Mouse (Mus musculus) frontal cortex, postnatal 10 days (tissue): ENCODE data around the gene Rap2b.

Experiments used
- DNase-seq, 2 experiments: peaks; one replicate each; pipeline ENCODE4 v3.0.0; 2022; ENCODE audit warnings: low spot score in 2 of 2, mixed read lengths in 1 of 2

The Rap2b gene

GRCm38 (mm10) chr3:61361338-61361737 is at the start of gene Rap2b:
Gene Rap2b (plus strand): TSS chr3:61361638.
- no peak for DNase-seq

- no peak for DNase-seq
Measured at GRCm38 (mm10) chr3:61315002-61315401, 46.4 kb upstream of the Rap2b start.

- peak; percentile 11 to 23 for DNase-seq
Measured at GRCm38 (mm10) chr3:61320031-61320430, 41.4 kb upstream of the Rap2b start.

GRCm38 (mm10) chr3:61321632-61322031 is 39.8 kb upstream of the Rap2b start:
- DNase-seq, result no peak

GRCm38 (mm10) chr3:61336205-61336604 is 25.2 kb upstream of the Rap2b start:
- no peak for DNase-seq

- DNase-seq, result no peak
Measured at GRCm38 (mm10) chr3:61337230-61337629, 24.2 kb upstream of the Rap2b start.

GRCm38 (mm10) chr3:61340321-61340720 is 21.1 kb upstream of the Rap2b start:
- DNase-seq, result no peak

GRCm38 (mm10) chr3:61344031-61344430 is 17.4 kb upstream of the Rap2b start:
- no peak for DNase-seq

- no peak for DNase-seq
Measured at GRCm38 (mm10) chr3:61345636-61346035, 15.8 kb upstream of the Rap2b start.

GRCm38 (mm10) chr3:61348036-61348614 is 13.3 kb upstream of the Rap2b start:
- no peak for DNase-seq

GRCm38 (mm10) chr3:61349433-61349832 is 12.0 kb upstream of the Rap2b start:
- DNase-seq, result no peak

- no peak for DNase-seq
Measured at GRCm38 (mm10) chr3:61355464-61355863, 6.0 kb upstream of the Rap2b start.

GRCm38 (mm10) chr3:61358107-61358506 is 3.3 kb upstream of the Rap2b start:
- DNase-seq, result no peak

- no peak for DNase-seq
Measured at GRCm38 (mm10) chr3:61358756-61359293, 2.6 kb upstream of the Rap2b start.

- DNase-seq, result no peak
Measured at GRCm38 (mm10) chr3:61362821-61363160, 1.4 kb downstream of the Rap2b start.

- peak; percentile 92 to 96 for DNase-seq
Measured at GRCm38 (mm10) chr3:61363161-61363988, 1.9 kb downstream of the Rap2b start.

- DNase-seq, result peak; percentile 90 to 95
Measured at GRCm38 (mm10) chr3:61363989-61364660, 2.7 kb downstream of the Rap2b start.

- DNase-seq, result no peak
Measured at GRCm38 (mm10) chr3:61364661-61364977, 3.2 kb downstream of the Rap2b start.

- DNase-seq, result peak; percentile 25 to 50
Measured at GRCm38 (mm10) chr3:61364978-61365778, 3.7 kb downstream of the Rap2b start.

GRCm38 (mm10) chr3:61365779-61366373 is 4.4 kb downstream of the Rap2b start, which contains the start of gene B430305J03Rik:
Gene B430305J03Rik (minus strand): TSS chr3:61365951.
- DNase-seq, result no peak

GRCm38 (mm10) chr3:61368446-61368845 is 7.0 kb downstream of the Rap2b start:
- DNase-seq, result no peak
